Mouse (Mus musculus): Measurements from ENCODE around the gene Cct4. TPM values are rescaled to one million over a fixed set of nuclear protein-coding genes. Genes with fewer than 3 reads are reported as not detected.

The Cct4 gene
- polyA plus RNA-seq, 1 experiment from 2014 or later: 86.6 TPM

- no peak for DNase-seq
- 71% methylated on average over 6 of the region's 6 CpGs for WGBS (ENCODE audit: insufficient replicate concordance)
- ATAC-seq: no peak
- Histone ChIP-seq H3K4me2 (ENCODE audit: low read depth, low read length) (no peak overlapping the region), H3K27ac (ENCODE audit: low read depth) (no peak overlapping the region), H3K4me1 (ENCODE audit: insufficient read depth) (no peaks in the 10 kb centered on the region), H3K9ac (replicated peaks) (no peak overlapping the region), H3K27me3 (ENCODE audit: insufficient read depth, low read length) (no peaks in the 10 kb centered on the region), H3K4me3 (ENCODE audit: low read depth, low read length) (no peak overlapping the region), H3K36me3 (replicated peaks; ENCODE audit: insufficient read depth, low read length) (no peaks in the 10 kb centered on the region), H3K9me3 (ENCODE audit: low read length) (no peaks in the 10 kb centered on the region)
- no peak for TF ChIP-seq EP300 (IDR thresholded peaks at IDR 0.05; ENCODE audit: low read depth)
- no peak for TF ChIP-seq CTCF (IDR thresholded peaks at IDR 0.05; ENCODE audit: low read depth)
Observed at GRCm38 (mm10) chr11:23014996-23015395, 24.7 kb downstream of the Cct4 start.

- H3K27me3 ChIP-seq (ENCODE audit: insufficient read depth, low read length): no peaks in the 10 kb centered on the region
- H3K4me3 ChIP-seq (ENCODE audit: low read depth, low read length): no peak overlapping the region
- H3K27ac ChIP-seq (ENCODE audit: low read depth): no peak overlapping the region
- H3K4me1 ChIP-seq (ENCODE audit: insufficient read depth): no peaks in the 10 kb centered on the region
- no peak for TF ChIP-seq CTCF (IDR thresholded peaks at IDR 0.05; ENCODE audit: low read depth)
- no peak for TF ChIP-seq EP300 (IDR thresholded peaks at IDR 0.05; ENCODE audit: low read depth)
- DNase-seq (no peak), ATAC-seq (no peak)
- H3K9me3 ChIP-seq (ENCODE audit: low read length): no peaks in the 10 kb centered on the region
- H3K9ac ChIP-seq (replicated peaks): no peak overlapping the region
- H3K36me3 ChIP-seq (replicated peaks; ENCODE audit: insufficient read depth, low read length): no peaks in the 10 kb centered on the region
- no peak overlapping the region for H3K4me2 ChIP-seq (ENCODE audit: low read depth, low read length)
- whole genome bisulfite sequencing (ENCODE audit: insufficient replicate concordance): 73% methylated on average over 4 of the region's 4 CpGs
Observed at GRCm38 (mm10) chr11:23017943-23018342, 27.6 kb downstream of the Cct4 start.

GRCm38 (mm10) chr11:23020116-23020770 is 29.9 kb downstream of the Cct4 start:
- Histone ChIP-seq H3K4me3 (ENCODE audit: low read depth, low read length) (no peak overlapping the region), H3K9ac (replicated peaks) (no peak overlapping the region), H3K36me3 (replicated peaks; ENCODE audit: insufficient read depth, low read length) (no peaks in the 10 kb centered on the region), H3K4me1 (ENCODE audit: insufficient read depth) (no peaks in the 10 kb centered on the region), H3K27ac (ENCODE audit: low read depth) (no peak overlapping the region), H3K9me3 (ENCODE audit: low read length) (no peaks in the 10 kb centered on the region), H3K4me2 (ENCODE audit: low read depth, low read length) (no peak overlapping the region), H3K27me3 (ENCODE audit: insufficient read depth, low read length) (no peaks in the 10 kb centered on the region)
- TF ChIP-seq EP300 (IDR thresholded peaks at IDR 0.05; ENCODE audit: low read depth) (no peak), CTCF (IDR thresholded peaks at IDR 0.05; ENCODE audit: low read depth) (no peak)
- ATAC-seq (no peak), DNase-seq (no peak)
- 71% methylated on average over 24 of the region's 24 CpGs for WGBS (ENCODE audit: insufficient replicate concordance)

- H3K36me3 ChIP-seq (replicated peaks; ENCODE audit: insufficient read depth, low read length): no peaks in the 10 kb centered on the region
- H3K27ac ChIP-seq (ENCODE audit: low read depth): no peak overlapping the region
- ATAC-seq (no peak), DNase-seq (no peak)
- no peak for TF ChIP-seq CTCF (IDR thresholded peaks at IDR 0.05; ENCODE audit: low read depth)
- TF ChIP-seq EP300 (IDR thresholded peaks at IDR 0.05; ENCODE audit: low read depth): no peak
- H3K4me3 ChIP-seq (ENCODE audit: low read depth, low read length): no peak overlapping the region
- H3K9me3 ChIP-seq (ENCODE audit: low read length): no peaks in the 10 kb centered on the region
- H3K4me1 ChIP-seq (ENCODE audit: insufficient read depth): no peaks in the 10 kb centered on the region
- 87% methylated on average over 14 of the region's 14 CpGs for WGBS (ENCODE audit: insufficient replicate concordance)
- no peaks in the 10 kb centered on the region for H3K27me3 ChIP-seq (ENCODE audit: insufficient read depth, low read length)
- H3K9ac ChIP-seq (replicated peaks): no peak overlapping the region
- H3K4me2 ChIP-seq (ENCODE audit: low read depth, low read length): no peak overlapping the region
Observed at GRCm38 (mm10) chr11:23020841-23021240, 30.5 kb downstream of the Cct4 start.

GRCm38 (mm10) chr11:23023155-23023554 is 32.8 kb downstream of the Cct4 start:
- H3K9me3 ChIP-seq (ENCODE audit: low read length): no peaks in the 10 kb centered on the region
- no peak for DNase-seq
- H3K4me2 ChIP-seq (ENCODE audit: low read depth, low read length): no peak overlapping the region
- H3K27me3 ChIP-seq (ENCODE audit: insufficient read depth, low read length): no peaks in the 10 kb centered on the region
- TF ChIP-seq CTCF (IDR thresholded peaks at IDR 0.05; ENCODE audit: low read depth): no peak
- TF ChIP-seq EP300 (IDR thresholded peaks at IDR 0.05; ENCODE audit: low read depth): no peak
- H3K4me1 ChIP-seq (ENCODE audit: insufficient read depth): no peaks in the 10 kb centered on the region
- no peak overlapping the region for H3K27ac ChIP-seq (ENCODE audit: low read depth)
- no peaks in the 10 kb centered on the region for H3K36me3 ChIP-seq (replicated peaks; ENCODE audit: insufficient read depth, low read length)
- H3K4me3 ChIP-seq (ENCODE audit: low read depth, low read length): no peak overlapping the region
- ATAC-seq: no peak
- WGBS (ENCODE audit: insufficient replicate concordance): 76% methylated on average over 2 of the region's 2 CpGs
- H3K9ac ChIP-seq (replicated peaks): no peak overlapping the region

GRCm38 (mm10) chr11:23024169-23024568 is 33.9 kb downstream of the Cct4 start:
- 46% methylated on average over 3 of the region's 3 CpGs for WGBS (ENCODE audit: insufficient replicate concordance)
- no peak overlapping the region for H3K4me2 ChIP-seq (ENCODE audit: low read depth, low read length)
- ATAC-seq (no peak), DNase-seq (no peak)
- H3K36me3 ChIP-seq (replicated peaks; ENCODE audit: insufficient read depth, low read length): no peaks in the 10 kb centered on the region
- no peaks in the 10 kb centered on the region for H3K9me3 ChIP-seq (ENCODE audit: low read length)
- no peak overlapping the region for H3K9ac ChIP-seq (replicated peaks)
- TF ChIP-seq EP300 (IDR thresholded peaks at IDR 0.05; ENCODE audit: low read depth) (no peak), CTCF (IDR thresholded peaks at IDR 0.05; ENCODE audit: low read depth) (no peak)
- no peaks in the 10 kb centered on the region for H3K27me3 ChIP-seq (ENCODE audit: insufficient read depth, low read length)
- H3K27ac ChIP-seq (ENCODE audit: low read depth): no peak overlapping the region
- H3K4me3 ChIP-seq (ENCODE audit: low read depth, low read length): no peak overlapping the region
- no peaks in the 10 kb centered on the region for H3K4me1 ChIP-seq (ENCODE audit: insufficient read depth)

Measured in liver, postnatal 0 days (tissue).